Mouse (Mus musculus): Measurements from ENCODE around the gene Hmgcl. TPM values are rescaled to one million over a fixed set of nuclear protein-coding genes. Genes with fewer than 3 reads are reported as not detected.

The Hmgcl gene
- polyA plus RNA-seq, 1 experiment from 2014 or later, result 232 TPM

GRCm38 (mm10) chr4:135949475-135949874, 3.2 kb downstream of the Hmgcl start:
- Histone ChIP-seq H3K9me3 (ENCODE audit: control insufficient read depth) (no peaks in the 10 kb centered on the region), H3K4me3 (ENCODE audit: low read depth, low read length) (no peak overlapping the region), H3K27me3 (replicated peaks; ENCODE audit: control insufficient read depth, insufficient read depth, low read length) (no peaks in the 10 kb centered on the region), H3K27ac (ENCODE audit: low read depth, low read length) (no peak overlapping the region), H3K4me2 (replicated peaks; ENCODE audit: low read depth) (no peak overlapping the region), H3K9ac (ENCODE audit: low read depth, low read length) (no peak overlapping the region), H3K4me1 (replicated peaks; ENCODE audit: control insufficient read depth, insufficient read depth, low read length) (0 out of 2 replicates have a peak, but pooled peaks cover 6% of the 10 kb centered on the region), H3K36me3 (ENCODE audit: control insufficient read depth, insufficient read depth) (peaks cover 20% of the 10 kb centered on the region)
- no peak for TF ChIP-seq CTCF (IDR thresholded peaks at IDR 0.05; ENCODE audit: low read depth)
- 77% methylated on average over 10 of the region's 10 CpGs for WGBS
- no peak for ATAC-seq

GRCm38 (mm10) chr4:135949911-135950310, 3.7 kb downstream of the Hmgcl start:
- peaks cover 24% of the 10 kb centered on the region for H3K36me3 ChIP-seq (ENCODE audit: control insufficient read depth, insufficient read depth)
- H3K27me3 ChIP-seq (replicated peaks; ENCODE audit: control insufficient read depth, insufficient read depth, low read length), result no peaks in the 10 kb centered on the region
- H3K9ac ChIP-seq (ENCODE audit: low read depth, low read length), result no peak overlapping the region
- H3K27ac ChIP-seq (ENCODE audit: low read depth, low read length), result no peak overlapping the region
- no peak for TF ChIP-seq CTCF (IDR thresholded peaks at IDR 0.05; ENCODE audit: low read depth)
- 0 out of 2 replicates have a peak, but pooled peaks cover 6% of the 10 kb centered on the region for H3K4me1 ChIP-seq (replicated peaks; ENCODE audit: control insufficient read depth, insufficient read depth, low read length)
- no peaks in the 10 kb centered on the region for H3K9me3 ChIP-seq (ENCODE audit: control insufficient read depth)
- H3K4me2 ChIP-seq (replicated peaks; ENCODE audit: low read depth), result no peak overlapping the region
- WGBS, result 66% methylated on average over 6 of the region's 6 CpGs
- H3K4me3 ChIP-seq (ENCODE audit: low read depth, low read length), result no peak overlapping the region
- no peak for ATAC-seq

DNA sequence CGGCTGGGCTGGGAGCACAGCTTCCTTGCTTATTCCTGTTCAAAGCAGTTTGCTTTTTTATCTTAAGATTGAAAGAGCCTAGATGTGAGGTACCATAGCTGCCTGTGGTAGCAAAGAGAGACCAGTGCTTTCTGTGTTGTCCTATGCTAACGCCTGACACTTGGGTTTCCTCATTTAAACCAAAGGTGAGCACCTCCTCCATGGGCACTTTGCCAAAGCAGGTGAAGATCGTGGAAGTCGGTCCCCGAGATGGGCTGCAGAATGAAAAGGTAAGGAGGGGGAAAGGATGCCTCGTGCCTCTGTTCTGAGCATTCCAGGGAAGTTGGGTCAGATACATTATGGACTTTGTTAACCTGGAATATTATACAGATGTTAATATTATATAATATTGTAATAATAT, 4.1 kb downstream of the Hmgcl start:
- Histone ChIP-seq H3K36me3 (ENCODE audit: control insufficient read depth, insufficient read depth) (peaks cover 29% of the 10 kb centered on the region), H3K4me2 (replicated peaks; ENCODE audit: low read depth) (no peak overlapping the region), H3K4me3 (ENCODE audit: low read depth, low read length) (no peak overlapping the region), H3K9me3 (ENCODE audit: control insufficient read depth) (no peaks in the 10 kb centered on the region), H3K9ac (ENCODE audit: low read depth, low read length) (no peak overlapping the region), H3K27me3 (replicated peaks; ENCODE audit: control insufficient read depth, insufficient read depth, low read length) (no peaks in the 10 kb centered on the region), H3K4me1 (replicated peaks; ENCODE audit: control insufficient read depth, insufficient read depth, low read length) (0 out of 2 replicates have a peak, but pooled peaks cover 6% of the 10 kb centered on the region), H3K27ac (ENCODE audit: low read depth, low read length) (no peak overlapping the region)
- WGBS, result 54% methylated on average over 6 of the region's 6 CpGs
- no peak for ATAC-seq
- no peak for TF ChIP-seq CTCF (IDR thresholded peaks at IDR 0.05; ENCODE audit: low read depth)

DNA sequence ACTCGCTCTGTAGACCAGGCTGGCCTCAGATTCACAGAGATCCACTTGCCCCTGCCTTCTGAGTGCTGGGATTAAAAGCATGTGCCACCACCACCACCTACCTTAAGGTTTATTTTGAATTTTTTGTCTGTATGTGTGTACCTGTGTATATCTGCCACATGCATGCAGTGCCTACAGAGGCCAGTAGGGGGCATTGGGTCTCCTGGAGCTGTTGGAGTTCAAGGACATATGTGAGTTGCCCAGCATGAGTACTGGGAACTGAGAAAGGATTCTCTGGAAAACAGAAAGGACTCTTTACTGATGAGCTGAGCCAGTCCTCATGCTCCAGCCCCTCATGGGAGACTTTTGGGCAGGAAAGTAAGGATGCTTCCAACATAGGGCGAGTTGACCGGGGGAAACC, 5.3 kb downstream of the Hmgcl start:
- H3K27ac ChIP-seq (ENCODE audit: low read depth, low read length), result no peak overlapping the region
- H3K4me2 ChIP-seq (replicated peaks; ENCODE audit: low read depth), result no peak overlapping the region
- H3K4me1 ChIP-seq (replicated peaks; ENCODE audit: control insufficient read depth, insufficient read depth, low read length), result 0 out of 2 replicates have a peak, but pooled peaks cover 2% of the 10 kb centered on the region
- no peak for ATAC-seq
- peaks cover 40% of the 10 kb centered on the region for H3K36me3 ChIP-seq (ENCODE audit: control insufficient read depth, insufficient read depth)
- no peaks in the 10 kb centered on the region for H3K27me3 ChIP-seq (replicated peaks; ENCODE audit: control insufficient read depth, insufficient read depth, low read length)
- H3K9ac ChIP-seq (ENCODE audit: low read depth, low read length), result no peak overlapping the region
- H3K9me3 ChIP-seq (ENCODE audit: control insufficient read depth), result no peaks in the 10 kb centered on the region
- H3K4me3 ChIP-seq (ENCODE audit: low read depth, low read length), result no peak overlapping the region
- 96% methylated on average over 3 of the region's 3 CpGs for WGBS
- peak; percentile 53 for TF ChIP-seq CTCF (IDR thresholded peaks at IDR 0.05; ENCODE audit: low read depth)

- no peak for TF ChIP-seq CTCF (IDR thresholded peaks at IDR 0.05; ENCODE audit: low read depth)
- ATAC-seq, result peak; percentile 18; the same call in 1 of the 2 replicates
- no peak overlapping the region for H3K9ac ChIP-seq (ENCODE audit: low read depth, low read length)
- H3K36me3 ChIP-seq (ENCODE audit: control insufficient read depth, insufficient read depth), result peaks cover 43% of the 10 kb centered on the region
- H3K4me2 ChIP-seq (replicated peaks; ENCODE audit: low read depth), result no peak overlapping the region
- 0 out of 2 replicates have a peak overlapping the region, but pooled peaks have one; percentile 15 for H3K27ac ChIP-seq (ENCODE audit: low read depth, low read length)
- 55% methylated on average over 3 of the region's 3 CpGs for WGBS
- H3K4me3 ChIP-seq (ENCODE audit: low read depth, low read length), result no peak overlapping the region
- H3K9me3 ChIP-seq (ENCODE audit: control insufficient read depth), result no peaks in the 10 kb centered on the region
- no peaks in the 10 kb centered on the region for H3K4me1 ChIP-seq (replicated peaks; ENCODE audit: control insufficient read depth, insufficient read depth, low read length)
- no peaks in the 10 kb centered on the region for H3K27me3 ChIP-seq (replicated peaks; ENCODE audit: control insufficient read depth, insufficient read depth, low read length)
Measured at GRCm38 (mm10) chr4:135953179-135953578, 6.9 kb downstream of the Hmgcl start.

GRCm38 (mm10) chr4:135954241-135954640, 8.0 kb downstream of the Hmgcl start:
- H3K36me3 ChIP-seq (ENCODE audit: control insufficient read depth, insufficient read depth), result peaks cover 47% of the 10 kb centered on the region
- no peak overlapping the region for H3K4me3 ChIP-seq (ENCODE audit: low read depth, low read length)
- peak; percentile 96 for TF ChIP-seq CTCF (IDR thresholded peaks at IDR 0.05; ENCODE audit: low read depth)
- no peaks in the 10 kb centered on the region for H3K9me3 ChIP-seq (ENCODE audit: control insufficient read depth)
- no peak for ATAC-seq
- H3K4me1 ChIP-seq (replicated peaks; ENCODE audit: control insufficient read depth, insufficient read depth, low read length), result 0 out of 2 replicates have a peak, but pooled peaks cover 3% of the 10 kb centered on the region
- H3K9ac ChIP-seq (ENCODE audit: low read depth, low read length), result no peak overlapping the region
- H3K27me3 ChIP-seq (replicated peaks; ENCODE audit: control insufficient read depth, insufficient read depth, low read length), result no peaks in the 10 kb centered on the region
- 24% methylated on average over 2 of the region's 2 CpGs for WGBS
- no peak overlapping the region for H3K27ac ChIP-seq (ENCODE audit: low read depth, low read length)
- no peak overlapping the region for H3K4me2 ChIP-seq (replicated peaks; ENCODE audit: low read depth)

DNA sequence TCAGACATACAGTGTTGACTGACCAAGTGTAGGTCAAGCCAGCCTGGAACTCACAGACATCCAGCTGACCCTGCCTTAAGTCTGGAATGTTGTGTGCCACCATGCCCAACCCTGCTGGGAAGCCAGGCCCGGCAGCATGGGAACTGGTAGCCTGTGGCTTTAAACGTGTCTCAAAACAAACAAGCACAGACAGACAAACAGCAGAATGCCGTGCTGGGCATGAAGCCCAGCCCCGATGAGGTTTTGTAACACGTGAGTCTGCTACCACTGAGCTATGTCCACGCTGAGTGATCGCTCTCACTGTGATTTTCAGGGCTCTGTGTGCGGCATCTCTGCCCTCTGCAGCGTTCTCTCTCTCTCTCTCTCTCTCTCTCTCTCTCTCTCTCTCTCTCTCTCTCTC, 9.6 kb downstream of the Hmgcl start:
- no peaks in the 10 kb centered on the region for H3K9me3 ChIP-seq (ENCODE audit: control insufficient read depth)
- H3K4me1 ChIP-seq (replicated peaks; ENCODE audit: control insufficient read depth, insufficient read depth, low read length), result 0 out of 2 replicates have a peak, but pooled peaks cover 4% of the 10 kb centered on the region
- H3K4me2 ChIP-seq (replicated peaks; ENCODE audit: low read depth), result no peak overlapping the region
- peaks cover 58% of the 10 kb centered on the region for H3K36me3 ChIP-seq (ENCODE audit: control insufficient read depth, insufficient read depth)
- H3K9ac ChIP-seq (ENCODE audit: low read depth, low read length), result no peak overlapping the region
- no peak for ATAC-seq
- H3K4me3 ChIP-seq (ENCODE audit: low read depth, low read length), result no peak overlapping the region
- TF ChIP-seq CTCF (IDR thresholded peaks at IDR 0.05; ENCODE audit: low read depth), result no peak
- no peaks in the 10 kb centered on the region for H3K27me3 ChIP-seq (replicated peaks; ENCODE audit: control insufficient read depth, insufficient read depth, low read length)
- H3K27ac ChIP-seq (ENCODE audit: low read depth, low read length), result no peak overlapping the region
- 83% methylated on average over 9 of the region's 9 CpGs for WGBS
